Mouse (Mus musculus): ENCODE data around the gene Spz1.
"Not testable (repeated sequence)": the region's sequence is repeated elsewhere in the genome, so short reads cannot be mapped to it uniquely, and the experiment has no call there.

Spz1 gene

GRCm38 (mm10) chr13:92576072-92576471 lies at the start of gene Spz1:
Gene Spz1 (minus strand): TSS chr13:92576172.
- DNase-seq (ENCODE audit: low read depth, low spot score), result no peak

DNA sequence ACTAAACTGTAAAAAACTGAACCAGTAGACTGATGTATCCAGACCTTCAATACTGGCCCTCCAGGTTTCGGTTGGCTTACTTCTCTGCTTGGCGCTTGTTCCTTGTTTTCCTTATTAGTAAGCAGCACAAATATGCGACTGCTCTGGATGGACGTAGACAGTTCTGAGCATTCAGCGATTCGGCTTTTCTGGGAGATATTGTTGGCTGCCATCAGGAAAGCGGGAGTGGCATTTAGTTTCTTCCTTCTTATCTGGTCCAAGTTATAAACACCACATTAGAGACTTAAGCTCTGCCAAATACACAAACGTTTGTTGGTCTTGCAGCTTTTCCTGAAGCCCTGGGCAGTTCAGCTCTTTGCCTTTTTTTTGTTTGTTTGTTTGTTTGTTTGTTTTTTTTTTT lies 40.5 kb upstream of the Spz1 start:
- no peak for DNase-seq (ENCODE audit: low read depth, low spot score)

GRCm38 (mm10) chr13:92615201-92615600 lies 39.2 kb upstream of the Spz1 start:
- DNase-seq (ENCODE audit: low read depth, low spot score), result no peak

- DNase-seq (ENCODE audit: low read depth, low spot score), result no peak
Measured at GRCm38 (mm10) chr13:92613094-92613493, 37.1 kb upstream of the Spz1 start.

DNA sequence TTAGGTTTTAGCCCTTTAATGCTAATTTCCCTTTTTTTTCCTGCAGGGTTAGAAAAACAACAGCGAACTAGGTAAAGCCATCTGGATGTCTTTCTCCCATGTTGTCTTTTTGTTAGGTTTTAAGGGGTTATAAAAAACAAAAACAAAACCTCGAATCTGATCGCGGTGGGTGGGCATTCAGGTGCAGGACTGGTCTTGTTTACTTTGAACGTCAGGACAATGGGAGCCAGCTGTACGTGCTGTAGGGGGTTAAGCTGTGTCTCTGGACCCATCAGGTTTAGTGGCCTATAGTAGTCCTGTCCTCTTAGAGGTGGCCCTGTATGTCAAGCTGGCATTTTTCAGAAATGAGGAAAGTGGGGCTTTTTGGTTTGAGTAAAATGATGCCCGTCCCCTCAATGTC lies 35.9 kb upstream of the Spz1 start:
- DNase-seq (ENCODE audit: low read depth, low spot score), result no peak

GRCm38 (mm10) chr13:92611254-92611784 lies 35.3 kb upstream of the Spz1 start:
- no peak for DNase-seq (ENCODE audit: low read depth, low spot score)

GRCm38 (mm10) chr13:92610311-92611221 lies 34.6 kb upstream of the Spz1 start, which contains the start of gene Serinc5:
Gene Serinc5 (plus strand): TSS chr13:92611091.
- DNase-seq (ENCODE audit: low read depth, low spot score), result peak; percentile 67

- DNase-seq (ENCODE audit: low read depth, low spot score), result no peak
Measured at GRCm38 (mm10) chr13:92609486-92610310, 33.7 kb upstream of the Spz1 start.

GRCm38 (mm10) chr13:92605306-92605705 lies 29.3 kb upstream of the Spz1 start:
- DNase-seq (ENCODE audit: low read depth, low spot score), result not testable (repeated sequence)

DNA sequence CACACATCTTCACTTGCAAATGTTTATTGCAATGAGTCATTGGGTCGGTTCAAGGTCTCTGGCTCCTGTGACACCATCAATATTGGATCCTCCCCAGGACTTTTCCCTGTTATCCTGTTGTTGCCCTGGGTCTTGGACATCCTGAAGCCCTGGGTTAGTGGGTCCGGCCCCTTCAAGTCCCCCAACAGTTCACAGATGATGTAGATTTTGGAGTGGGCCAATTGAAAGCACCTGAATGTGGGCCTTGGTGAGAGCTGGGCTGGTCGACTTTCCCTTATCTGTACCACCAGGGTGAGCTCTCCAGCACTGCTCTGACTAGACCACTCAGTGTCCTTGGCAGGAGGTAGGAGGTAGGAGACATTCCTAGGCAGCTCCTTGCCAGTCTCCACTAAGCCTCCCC lies 19.5 kb upstream of the Spz1 start:
- no peak for DNase-seq (ENCODE audit: low read depth, low spot score)

DNA sequence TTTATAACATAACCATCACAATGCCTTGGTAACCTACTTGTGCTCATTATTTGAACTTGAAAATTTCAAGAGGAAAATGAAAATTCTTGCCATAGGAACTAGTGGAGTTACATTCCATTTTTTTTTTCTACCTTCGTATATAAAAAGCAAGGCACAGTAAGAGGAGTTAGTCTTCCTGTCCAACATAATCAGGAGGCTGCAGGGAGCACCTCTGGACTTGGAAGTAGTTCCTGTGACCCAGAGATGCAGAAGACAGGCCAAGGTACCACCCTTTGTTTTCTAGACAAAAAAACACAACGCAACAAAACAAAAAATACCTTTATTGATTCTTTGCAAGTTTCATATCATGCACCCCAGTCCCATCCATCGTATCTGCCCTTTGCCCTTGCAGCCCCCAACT lies 18.9 kb upstream of the Spz1 start:
- no peak for DNase-seq (ENCODE audit: low read depth, low spot score)

- no peak for DNase-seq (ENCODE audit: low read depth, low spot score)
Measured at GRCm38 (mm10) chr13:92594481-92594880, 18.5 kb upstream of the Spz1 start.

GRCm38 (mm10) chr13:92593731-92594396 lies 17.9 kb upstream of the Spz1 start:
- DNase-seq (ENCODE audit: low read depth, low spot score), result no peak

- DNase-seq (ENCODE audit: low read depth, low spot score), result no peak
Measured at GRCm38 (mm10) chr13:92592786-92593635, 17.0 kb upstream of the Spz1 start.

DNA sequence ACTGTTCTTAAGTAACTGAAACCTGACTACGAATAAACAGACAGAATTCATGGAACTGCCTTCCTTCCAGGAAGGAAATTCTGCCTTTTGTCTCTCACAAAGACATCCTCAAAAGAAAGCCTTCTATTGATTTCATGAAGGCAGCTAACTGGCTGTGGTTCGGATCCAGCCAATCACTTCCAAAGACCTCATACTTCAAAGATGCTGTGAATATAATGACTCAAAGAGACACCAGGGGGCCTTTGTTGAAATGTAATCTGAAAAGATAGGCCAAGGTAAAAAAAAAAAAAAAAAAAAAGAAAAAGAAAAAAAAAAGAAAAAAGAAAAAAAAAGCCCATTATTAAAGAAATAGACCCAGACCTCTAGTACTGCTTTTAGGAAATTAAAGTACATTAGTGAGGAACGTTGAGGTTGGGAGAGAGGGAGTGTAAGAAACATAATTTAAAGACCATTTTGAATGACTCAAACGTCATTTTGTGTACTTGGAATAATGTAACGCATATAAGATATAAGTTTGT lies 16.4 kb upstream of the Spz1 start:
- no peak for DNase-seq (ENCODE audit: low read depth, low spot score)

- no peak for DNase-seq (ENCODE audit: low read depth, low spot score)
Measured at GRCm38 (mm10) chr13:92591225-92591624, 15.3 kb upstream of the Spz1 start.

DNA sequence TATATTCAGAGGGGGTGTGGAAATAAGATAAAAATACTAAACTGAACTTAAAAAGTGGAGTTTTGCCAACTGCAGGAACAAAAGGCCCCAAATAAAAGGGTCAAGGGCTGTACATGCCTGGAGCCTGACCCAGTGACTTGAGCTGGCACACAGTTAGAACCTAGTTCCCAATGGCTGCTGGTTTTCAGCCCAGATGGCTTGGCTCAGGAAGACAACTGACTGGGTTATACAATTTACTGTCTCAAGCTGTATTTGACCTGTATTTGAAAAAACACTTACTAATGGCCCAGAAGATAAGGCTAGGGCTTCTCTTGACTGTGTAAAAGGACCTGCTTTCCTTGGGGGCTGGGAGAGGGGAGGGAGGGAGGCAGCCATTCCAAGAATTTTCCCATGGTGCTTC lies 13.3 kb upstream of the Spz1 start:
- DNase-seq (ENCODE audit: low read depth, low spot score), result no peak

- no peak for DNase-seq (ENCODE audit: low read depth, low spot score)
Measured at GRCm38 (mm10) chr13:92588704-92589103, 12.7 kb upstream of the Spz1 start.

GRCm38 (mm10) chr13:92584094-92584717 lies 8.2 kb upstream of the Spz1 start:
- no peak for DNase-seq (ENCODE audit: low read depth, low spot score)
